Mouse (Mus musculus) embryo, embryonic 10 days (tissue): ENCODE results near the gene Spata45.
"Not testable (repeated sequence)": the region's sequence is repeated elsewhere in the genome, so short reads cannot be mapped to it uniquely, and the experiment has no call there.

Source experiments
- DNase-seq: peaks from one replicate; pipeline ENCODE4 v3.0.0-alpha.2; 2015; ENCODE audit warnings: low spot score

Spata45 gene

DNA sequence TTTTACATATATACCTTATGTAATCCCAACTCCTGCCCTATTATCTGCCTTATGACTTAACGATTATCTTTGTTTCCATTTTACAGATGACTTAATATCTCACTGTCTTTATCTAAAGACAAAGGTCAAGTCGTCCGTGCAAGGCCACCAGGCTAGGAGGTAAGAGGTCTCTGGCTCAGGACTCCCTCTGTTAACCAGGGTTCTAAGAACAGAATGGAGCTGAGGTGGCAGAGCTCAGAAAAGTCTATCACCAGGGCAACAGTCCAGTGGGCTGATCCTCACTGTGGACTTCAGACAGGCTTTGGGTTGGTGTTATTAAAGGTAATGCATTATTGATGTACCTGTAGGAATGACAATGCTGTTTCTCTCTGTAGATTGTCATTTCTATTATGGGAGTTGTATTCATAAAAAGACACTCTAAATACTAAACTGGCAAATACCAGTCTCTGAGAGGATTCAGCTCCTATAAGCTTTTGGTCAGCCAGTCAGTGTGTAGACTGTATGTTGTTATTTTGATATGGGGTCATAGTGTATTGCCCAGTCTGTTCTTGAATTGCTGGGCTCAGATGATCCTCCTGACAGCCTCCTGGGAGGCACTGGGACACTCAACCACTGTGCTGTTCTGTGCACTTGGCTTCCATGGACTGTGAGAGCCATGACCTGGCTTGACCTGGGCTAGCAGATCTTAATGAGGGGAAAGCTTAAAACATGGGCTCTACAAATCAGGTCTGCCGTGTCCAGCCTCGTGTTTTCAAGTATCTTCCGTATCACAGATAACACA is at the start of gene Spata45:
Gene Spata45, plus strand, starts transcription at position 86 of the 781 bp plus-strand sequence.
- DNase-seq, result no peak

DNA sequence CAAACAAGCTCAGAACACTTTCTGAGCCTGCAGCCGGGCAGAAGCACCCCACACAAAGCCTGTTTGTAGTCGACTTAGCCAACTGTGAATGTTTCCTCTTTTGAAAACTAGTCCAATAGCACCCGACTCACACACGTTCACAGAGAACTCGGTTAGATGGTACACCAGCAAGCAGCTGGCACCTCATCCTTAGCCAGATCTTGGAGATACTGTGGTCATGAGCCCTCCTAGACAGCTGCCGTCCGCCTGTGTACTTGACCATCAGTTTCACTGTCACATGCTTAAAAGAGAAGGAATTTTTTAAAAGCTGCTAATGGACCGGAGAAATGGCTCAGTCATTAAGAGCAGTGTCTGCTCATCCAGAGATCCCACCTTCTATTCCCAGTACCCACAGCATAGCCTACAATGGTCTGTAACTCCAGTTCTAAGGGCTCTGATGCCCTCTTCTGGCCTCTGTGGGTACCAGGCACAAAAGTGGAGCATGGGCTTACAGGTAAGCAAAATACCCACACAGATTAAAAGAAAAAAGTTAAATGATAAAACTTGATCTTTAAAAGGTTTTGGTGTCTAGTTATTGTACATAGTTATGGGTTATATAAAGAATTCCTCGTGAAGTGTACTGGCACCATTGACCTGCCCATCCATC is 46.9 kb upstream of the Spata45 start:
- no peak for DNase-seq

DNA sequence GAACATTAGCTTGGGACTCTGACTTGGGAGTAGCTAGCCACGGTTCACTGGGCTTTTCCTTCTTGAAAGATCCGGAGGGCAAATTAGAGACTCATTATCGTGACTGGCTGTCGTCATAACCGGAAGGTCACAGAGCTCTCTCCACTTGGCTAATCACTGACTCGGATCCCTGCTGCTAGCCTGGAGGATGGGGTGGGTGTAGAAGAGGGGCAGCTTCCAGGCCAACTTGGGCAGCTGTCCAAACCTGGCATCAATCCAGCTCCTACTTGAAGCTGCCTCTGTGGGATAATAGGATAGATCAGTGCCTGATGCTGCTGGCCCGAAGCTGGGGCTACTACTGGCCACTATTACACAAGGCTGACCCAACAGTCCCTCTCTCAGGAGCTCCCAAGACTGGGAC is 40.9 kb upstream of the Spata45 start:
- no peak for DNase-seq

DNA sequence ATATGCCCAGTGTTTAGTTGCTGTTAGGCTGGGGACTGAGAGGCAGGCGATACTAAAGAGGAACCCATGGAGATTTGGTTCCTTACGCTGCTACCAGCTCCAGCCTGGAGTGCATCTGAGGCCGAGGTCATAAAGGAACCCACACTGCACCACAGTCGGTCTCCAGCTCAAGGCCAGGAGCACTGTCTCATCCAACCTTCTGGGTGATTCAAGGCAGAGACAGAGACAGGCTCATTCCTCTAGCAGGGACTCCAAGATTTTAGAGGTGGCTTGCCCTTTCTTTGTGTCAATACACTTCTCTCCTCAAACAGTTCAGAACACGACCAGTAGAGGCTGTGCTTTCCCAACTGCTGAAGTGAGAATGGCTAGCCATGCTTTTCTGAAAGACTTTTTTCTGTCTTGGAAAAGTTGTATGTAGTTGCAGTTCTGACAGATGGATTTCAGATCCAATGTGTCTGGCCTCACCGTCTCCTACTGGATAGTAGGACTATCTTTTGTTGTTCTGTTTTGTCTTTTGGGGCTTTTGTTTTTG is 40.0 kb upstream of the Spata45 start:
- no peak for DNase-seq

DNA sequence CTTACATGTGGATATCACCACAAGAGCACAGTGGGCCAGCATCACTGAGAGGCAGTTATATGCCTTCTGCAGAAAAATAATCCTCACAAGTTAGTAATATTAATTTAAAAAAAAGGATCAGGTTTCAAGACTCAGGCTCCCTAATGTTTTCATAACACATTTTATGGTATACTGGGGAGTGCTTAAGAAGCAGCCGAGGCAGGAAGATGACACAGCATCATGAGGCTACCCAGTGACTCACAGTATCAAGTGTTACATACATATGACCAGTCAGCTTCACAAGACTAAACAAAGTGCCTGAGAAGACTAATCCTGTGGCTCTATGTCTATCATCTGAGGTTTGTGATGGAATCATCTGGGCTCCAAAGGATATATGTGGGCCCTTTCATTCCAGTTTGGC is 38.4 kb upstream of the Spata45 start:
- no peak for DNase-seq

DNA sequence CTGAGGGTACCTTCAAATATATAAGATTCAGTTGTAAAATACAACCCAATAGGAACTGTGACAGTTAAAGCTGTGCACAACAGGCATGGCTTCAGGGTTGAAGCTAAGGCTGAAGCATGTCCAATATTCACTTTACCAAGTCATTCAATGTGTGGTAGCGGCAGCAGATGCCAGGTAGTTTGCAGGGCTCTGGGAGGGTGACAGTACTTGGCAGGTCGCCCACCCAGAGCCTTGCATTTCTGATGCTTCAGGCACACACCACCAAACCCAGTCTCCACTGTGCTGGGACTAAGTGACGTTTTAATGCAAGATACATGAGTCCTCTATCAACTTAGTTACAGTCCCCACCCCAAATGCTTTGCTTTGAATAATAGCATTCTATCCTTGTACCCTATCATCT is 35.8 kb upstream of the Spata45 start:
- DNase-seq, result no peak

DNA sequence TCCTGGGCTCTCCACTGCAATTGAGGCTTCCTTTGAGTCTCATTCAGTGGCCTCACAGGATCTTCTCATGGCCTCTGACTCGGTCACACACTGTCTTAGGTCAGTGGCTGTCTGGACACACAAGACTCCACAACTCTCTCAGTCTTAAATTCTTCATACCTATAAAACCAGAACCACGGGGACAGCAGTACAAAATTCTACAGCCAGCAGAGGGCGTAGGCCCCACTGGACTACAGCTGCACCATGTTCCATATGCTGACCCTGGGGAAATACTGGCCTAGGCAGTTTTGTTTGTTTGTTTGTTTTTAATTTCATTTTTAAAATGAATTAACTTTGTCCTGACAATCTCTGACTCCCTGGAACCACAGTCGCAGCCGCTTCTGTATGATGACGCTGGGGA is 34.2 kb upstream of the Spata45 start:
- DNase-seq, result peak; percentile 31

DNA sequence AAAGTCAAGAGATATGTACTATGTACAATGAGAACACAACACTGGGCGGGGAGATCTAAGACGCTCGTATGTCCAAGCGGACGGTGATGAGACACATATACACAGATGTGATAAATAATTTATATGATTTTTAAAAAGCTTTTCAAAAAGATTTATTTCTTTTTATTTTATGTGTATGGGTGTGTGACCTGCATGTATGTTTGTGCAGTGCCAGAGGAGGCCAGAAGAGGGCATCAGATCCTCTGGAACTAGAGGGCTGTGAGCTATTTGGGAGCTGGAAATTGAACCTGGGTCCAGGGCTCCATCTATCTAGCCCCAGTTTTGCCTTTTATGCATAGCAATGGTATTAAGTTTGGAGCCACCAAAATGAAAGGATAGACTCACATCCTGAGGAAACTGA is 27.7 kb upstream of the Spata45 start:
- no peak for DNase-seq

DNA sequence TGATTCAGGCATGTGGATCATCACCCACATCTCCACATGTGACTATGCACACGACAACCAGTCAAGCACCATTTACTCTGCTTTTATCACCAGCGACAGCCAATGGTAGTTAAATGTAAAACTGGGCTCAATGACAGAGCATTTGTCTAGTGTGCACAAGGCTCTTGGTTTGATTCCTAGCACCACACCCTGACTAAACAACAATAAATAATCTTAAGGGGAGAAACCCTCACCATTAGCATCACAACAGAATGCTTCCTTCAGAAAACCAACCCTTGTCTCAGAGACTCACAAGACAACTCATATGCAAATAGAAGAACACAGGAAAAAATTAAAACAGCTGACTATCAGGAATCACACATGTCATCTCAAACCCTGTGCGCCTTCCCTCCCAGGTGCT is 22.2 kb upstream of the Spata45 start:
- DNase-seq, result no peak

DNA sequence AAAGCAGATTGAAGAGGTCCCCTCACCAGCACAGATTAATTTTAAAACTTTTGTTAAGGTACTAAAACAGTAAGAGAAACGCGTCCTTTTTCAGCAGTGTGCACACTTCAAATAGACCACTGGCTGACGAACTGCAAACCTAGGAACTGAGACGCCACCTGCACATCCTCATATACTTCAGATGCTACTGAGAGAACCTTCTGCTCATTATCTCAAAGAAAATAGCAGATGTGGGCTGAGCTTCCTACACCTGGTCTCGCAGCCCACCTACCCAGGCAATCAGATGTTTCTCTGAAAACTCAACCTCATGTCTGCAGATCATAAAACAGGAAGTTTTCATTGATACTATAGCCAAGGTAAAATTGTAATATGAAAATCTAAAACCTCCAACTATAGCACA is 16.6 kb upstream of the Spata45 start:
- no peak for DNase-seq

DNA sequence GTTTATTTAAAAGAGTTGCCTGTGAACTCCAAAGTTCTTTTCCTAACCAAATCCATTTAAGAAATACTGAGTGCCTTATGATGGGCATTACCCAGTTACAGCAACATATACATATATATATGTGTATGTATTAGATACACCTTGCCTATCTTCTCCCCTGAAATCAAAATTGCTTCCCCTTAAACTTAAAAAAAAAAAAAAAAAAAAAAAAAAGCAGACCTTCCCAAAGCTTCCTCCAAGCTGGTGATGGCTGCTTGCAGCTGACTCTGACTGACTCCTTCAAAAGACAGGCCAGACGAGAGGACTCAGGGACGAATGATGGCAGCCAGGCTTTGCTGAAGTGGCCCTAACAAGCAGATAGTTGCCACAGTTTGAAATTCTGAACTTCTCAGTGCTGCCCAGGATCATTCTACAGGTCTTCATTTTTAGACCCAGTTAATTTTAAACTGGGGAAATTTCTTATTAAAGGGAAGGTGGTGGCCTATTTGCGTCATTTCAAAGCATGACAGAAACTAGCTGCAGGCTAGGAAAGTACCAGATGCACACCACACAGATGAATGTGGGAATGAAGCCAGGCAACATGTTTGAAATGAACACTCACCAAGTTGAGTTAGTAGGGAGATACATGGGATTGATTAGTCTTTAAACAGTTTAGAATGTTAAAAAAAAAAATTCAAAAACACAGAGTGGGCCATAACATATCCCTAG is 16.1 kb upstream of the Spata45 start:
- DNase-seq, result no peak

DNA sequence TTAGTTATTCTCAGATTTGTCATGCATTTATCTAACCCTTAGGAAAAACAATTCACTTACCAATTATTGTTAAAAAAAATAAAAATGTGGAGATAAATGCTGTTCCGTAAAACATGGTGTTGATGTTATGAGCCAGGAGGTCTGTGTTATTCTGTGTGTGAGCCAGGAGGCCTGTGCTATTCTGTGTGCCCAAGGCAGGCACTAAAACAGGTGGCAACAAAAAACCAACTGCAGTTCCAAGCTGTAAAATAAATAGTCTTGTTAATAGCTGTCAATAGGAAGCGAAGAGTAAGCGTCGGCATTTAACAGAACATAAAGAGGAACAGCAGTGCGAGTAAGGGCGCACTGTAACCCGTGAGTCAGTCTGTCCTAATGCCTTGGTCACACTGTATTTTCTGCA is 15.4 kb upstream of the Spata45 start:
- DNase-seq, result no peak

DNA sequence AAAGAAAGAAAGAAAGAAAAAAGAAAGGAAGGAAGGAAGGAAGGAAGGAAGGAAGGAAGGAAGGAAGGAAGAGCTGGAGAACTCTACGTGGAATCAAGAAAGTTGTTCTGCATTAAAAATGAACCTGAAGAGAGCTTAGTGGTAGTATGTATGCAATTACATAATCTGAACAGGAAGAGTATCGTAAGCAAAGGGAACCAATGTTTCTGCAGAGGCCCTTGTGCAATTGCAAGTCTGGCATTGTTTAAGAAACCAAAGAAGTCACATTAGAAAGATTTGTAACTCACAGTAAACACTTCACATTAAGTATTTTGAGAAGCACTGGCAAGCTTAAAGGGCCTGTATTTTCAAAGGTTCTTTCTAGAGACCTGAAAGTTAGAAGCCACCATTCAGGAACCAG is 13.3 kb upstream of the Spata45 start:
- DNase-seq, result no peak

DNA sequence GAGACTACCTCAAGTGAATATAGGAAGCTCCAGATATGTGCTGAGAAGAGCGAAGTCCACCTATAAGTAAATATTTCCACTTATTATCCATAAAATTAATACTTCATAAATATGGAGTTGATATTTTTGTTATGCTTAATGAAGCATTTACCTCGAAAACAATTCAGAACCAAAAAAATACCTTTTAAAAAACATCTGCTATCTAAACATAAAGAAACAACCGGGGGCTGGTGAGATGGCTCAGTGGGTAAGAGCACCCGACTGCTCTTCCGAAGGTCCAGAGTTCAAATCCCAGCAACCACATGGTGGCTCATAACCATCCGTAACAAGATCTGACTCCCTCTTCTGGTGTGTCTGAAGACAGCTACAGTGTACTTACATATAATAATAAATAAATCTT is 12.6 kb upstream of the Spata45 start:
- not testable (repeated sequence) for DNase-seq

DNA sequence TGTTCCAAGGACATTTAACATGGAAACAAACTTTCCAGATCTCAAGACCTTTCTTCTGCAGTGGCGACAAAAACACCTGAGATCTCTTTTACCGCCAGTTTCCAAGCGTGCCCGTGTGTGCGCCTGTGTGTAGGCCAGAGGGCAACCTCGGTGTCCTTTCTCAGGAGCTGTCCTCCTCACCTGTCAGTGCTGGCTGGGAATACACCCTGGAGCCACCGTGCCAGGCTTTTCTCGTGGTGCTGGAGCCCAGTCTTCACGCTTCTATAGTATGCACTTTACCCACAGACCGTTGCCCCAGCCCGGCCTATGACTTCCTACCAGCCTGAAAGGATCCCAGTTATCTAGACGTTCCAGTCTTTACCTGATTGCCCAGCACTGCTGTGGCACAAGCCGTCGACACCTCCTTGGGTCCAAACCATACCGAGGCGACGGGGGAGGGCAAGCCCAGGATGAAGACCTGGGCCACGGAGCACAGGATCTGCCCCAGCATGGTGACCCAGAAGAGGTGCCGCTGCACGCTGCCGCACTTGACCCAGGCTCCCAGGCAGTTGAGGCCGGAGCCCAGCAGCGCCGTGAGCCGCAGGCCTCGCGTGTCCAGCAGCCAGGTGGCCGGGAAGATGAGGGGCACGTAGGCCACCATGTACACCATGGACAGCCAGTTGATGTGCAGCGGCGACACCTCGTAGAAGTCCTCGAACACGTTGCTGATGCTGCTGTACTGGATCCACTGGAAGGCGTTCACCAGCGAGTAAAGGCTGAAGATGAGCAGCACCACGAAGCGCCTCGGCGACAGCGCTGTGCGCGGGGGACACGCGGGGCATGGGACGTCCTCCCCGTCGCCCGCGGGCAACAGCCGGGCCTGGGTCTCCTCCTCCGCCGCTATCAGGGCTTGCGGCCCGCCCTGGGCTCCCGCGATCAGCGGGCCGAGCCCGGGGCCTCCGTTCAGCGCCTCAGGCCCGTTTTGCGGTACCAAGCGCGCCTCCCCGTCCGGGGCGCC is 11.1 kb upstream of the Spata45 start:
- peak; percentile 63 for DNase-seq

DNA sequence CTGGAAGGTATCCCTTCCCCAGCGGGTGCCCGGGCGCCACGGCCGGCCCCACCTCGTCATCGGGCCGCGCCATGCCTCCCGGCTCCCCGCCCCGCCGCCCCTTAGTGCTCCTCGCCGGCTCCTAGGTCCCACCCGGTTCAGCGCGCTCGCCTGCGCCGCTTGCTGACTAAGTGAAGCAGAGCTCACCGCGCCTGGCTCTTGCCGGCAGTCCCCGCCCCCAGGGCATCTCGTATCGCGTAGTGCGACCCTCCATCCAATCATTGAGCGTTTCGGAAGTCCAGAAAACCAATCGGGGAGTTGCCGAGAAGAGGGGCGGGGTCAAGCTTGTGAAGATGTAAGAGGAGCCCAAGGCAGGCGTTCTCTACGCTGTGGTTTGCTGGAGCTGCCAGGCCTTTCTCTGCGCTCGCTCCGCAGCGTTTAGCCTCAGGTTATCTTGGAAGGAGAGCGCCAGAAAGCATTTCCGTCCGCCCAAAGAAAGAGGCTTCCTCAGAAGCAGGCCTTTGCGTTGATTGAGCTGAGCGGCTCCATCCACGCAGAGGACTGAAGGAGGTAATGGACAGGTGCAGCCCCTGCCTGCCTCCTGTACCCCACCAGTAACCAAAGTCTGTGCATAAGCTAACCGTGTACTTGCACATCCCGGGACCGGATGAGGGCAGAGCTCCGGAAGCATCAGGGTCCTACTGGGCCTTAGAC is 10.3 kb upstream of the Spata45 start, which contains the start of gene Flvcr1:
Gene Flvcr1, minus strand, starts transcription at position 138 of the 693 bp plus-strand sequence.
- peak; percentile 99 for DNase-seq

DNA sequence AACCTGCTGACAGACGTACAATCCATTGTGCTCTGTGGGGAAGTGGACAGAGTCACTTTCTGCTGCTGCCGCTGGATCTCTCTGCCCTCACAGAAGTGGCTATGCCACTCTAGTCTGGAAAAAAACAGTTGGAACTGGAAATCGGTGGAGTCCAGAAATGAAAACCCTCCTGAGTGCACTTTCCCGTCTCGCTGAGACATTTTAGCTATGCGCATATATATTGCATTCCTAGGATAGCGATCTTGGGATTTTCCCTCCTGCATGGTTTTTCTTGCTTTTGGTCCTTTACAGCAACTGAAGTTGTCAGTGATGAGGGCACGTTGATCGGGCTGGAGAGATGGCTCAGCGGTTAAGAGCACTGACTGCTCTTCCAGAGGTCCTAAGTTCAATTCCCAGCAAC is 6.3 kb upstream of the Spata45 start:
- DNase-seq, result no peak

DNA sequence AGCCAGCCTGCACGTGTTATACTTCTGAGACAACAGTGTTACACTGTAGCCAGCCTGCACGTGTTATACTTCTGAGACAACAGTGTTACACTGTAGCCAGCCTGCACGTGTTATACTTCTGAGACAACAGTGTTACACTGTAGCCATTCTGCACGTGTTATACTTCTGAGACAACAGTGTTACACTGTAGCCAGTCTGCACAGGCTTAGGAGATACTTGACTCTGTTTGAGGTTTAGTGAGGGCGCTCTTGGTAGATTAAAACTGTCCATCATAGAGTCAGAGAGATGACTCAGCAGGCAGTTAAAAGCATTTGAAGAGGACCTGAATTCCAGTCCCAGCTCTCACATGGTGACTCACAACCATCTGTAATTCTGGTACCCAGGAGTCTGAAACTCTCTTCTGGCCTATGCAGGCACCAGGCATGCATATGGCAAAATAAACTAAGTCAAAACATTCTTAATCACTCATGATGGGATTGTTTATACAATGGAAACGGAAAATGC is 5.5 kb upstream of the Spata45 start:
- not testable (repeated sequence) for DNase-seq

DNA sequence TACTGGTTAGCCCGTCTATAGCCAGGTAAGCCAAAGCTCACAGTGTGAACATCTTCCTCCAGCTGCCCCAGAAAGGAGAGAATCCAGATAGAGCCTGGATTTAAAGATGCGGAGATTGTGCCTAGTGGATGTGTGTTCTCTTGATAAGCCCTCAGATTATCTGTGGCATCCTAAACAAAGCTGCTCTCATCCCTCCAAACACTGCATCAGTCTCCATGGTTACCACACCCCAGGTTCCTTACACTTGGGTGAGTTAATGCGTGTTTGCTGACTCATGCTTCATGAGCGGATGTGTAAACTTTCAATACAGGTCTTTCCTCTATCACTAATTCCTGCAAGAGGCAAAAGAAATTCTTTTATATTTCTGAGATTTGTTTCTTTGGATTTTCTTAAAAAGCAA is 790 bp upstream of the Spata45 start:
- DNase-seq, result peak; percentile 47

DNA sequence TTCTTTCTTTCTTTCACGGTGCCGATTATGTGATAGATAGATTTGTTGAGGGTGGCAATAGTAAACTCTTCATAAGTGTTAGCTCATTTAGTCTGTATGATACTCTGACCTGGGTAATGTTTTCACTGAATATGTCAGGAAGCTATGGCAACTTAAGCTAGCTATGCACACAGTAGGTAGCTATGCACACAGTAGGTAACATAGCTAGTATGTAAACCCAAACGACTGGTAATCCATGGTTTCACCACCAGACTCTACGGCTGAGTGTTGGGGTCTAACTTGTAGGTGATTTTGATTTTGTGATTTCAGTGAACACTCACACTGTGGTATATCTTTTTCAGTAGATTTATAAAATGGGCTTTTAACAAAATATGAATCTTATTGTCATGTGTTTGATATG is 1.6 kb downstream of the Spata45 start:
- no peak for DNase-seq

DNA sequence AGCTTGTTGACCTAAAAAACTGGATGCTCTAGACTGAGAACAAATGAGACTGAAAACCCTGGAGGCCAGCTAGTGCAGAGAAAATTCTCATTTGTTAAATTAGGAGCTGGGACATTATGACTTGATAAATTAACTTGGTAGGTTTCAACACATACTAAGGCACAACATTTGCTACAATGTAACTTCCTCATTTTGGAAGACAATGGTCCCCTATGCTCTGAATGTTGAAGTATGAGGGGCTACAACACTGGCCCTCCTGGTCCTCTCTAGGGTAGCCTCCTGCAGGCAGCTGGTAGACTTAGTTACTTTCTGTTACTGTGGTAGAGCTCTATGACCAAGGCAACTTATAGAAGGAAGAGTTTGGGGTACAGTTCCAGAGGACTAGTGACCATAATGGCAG is 4.9 kb downstream of the Spata45 start:
- DNase-seq, result no peak
